In the genomic region with DNA sequence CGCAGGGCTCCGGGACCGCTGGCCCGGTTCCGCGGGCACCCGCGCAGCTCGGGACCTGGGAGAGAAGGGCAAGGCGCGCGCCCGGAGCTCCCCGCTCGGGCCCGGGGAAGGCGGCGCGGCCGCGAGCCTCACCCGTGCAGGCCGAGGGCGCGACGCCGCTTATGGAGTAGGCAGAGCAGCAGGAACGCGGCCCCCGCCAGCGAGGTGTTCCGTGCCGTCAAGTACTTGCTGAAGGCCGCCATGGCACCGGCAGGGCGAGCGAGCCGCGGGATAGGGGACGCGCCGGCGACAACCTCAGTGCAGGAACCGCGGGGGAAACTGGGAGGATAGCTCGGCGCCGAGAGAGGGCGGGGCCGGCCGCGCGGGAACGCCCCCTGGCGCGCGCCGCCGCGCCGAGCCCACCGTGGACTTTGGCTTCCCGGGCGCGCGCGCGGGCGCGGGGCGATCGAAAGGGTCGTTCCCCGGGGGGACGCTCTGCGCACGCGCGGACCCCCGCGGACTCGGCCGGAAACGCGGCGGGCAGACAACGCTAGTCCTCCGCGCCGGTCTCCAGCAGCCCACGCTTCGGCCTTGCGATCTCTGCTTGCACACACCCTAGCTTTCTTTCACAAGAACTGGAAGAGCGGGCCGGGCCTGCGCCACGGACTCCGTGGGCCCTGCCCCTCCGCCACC, we compare ENCODE assay signal across 8 mouse cellular contexts. TPM values are rescaled to one million over a fixed set of nuclear protein-coding genes. Genes with fewer than 3 reads are reported as not detected.
DNase-seq lines count a peak whose midpoint lies in the region; ATAC-seq and TF ChIP-seq lines count a peak whose summit lies in the region.

A gene (minus strand): TSS at position 426 of the 672 bp plus-strand sequence.

- peak within 1 kb of the TSS; percentile 92 for H3K4me3 ChIP-seq in cortical plate, adult 2 months (ENCODE audit: insufficient read depth, low read length)

- H3K4me1 ChIP-seq in cortical plate, adult 2 months (ENCODE audit: control insufficient read depth, insufficient read depth, low read length) = no peaks in the 10 kb centered on the region; the same call in 1 of the 2 replicates

- peak; percentile 79 for ATAC-seq in activated CD4-positive, CD25-positive, alpha-beta regulatory T cell, adult 4 months
- ATAC-seq in inflammation-experienced regulatory T-cells, adult 6 months = peak; percentile 78
- peak; percentile 68 for ATAC-seq in megakaryocyte-erythroid progenitor cell, adult 5-6 weeks (replicated peaks; ENCODE audit: low FRiP score, low TSS enrichment, poor library complexity, severe bottlenecking)

- intact Hi-C loops in left cerebral cortex, postnatal 10 days (cut with DNase I) = no loop called here

- DNase-seq in gastrocnemius, postnatal 10 days = peak; percentile 89
- peak; percentile 74 to 95 for DNase-seq in left cerebral cortex, postnatal 10 days (ENCODE audit: extremely low spot score in 1 of 2, low spot score in 2 of 2)
- DNase-seq in right cerebral cortex, postnatal 25 days = peak; percentile 87
- peak; percentile 88 to 91 for DNase-seq in urinary bladder, postnatal 4 days (ENCODE audit: low spot score in 2 of 2)

- TF ChIP-seq POLR2A in cortical plate, adult 2 months (IDR thresholded peaks at IDR 0.05; ENCODE audit: extremely low read depth, insufficient read depth, low read length) = peak; percentile 53; the same call in 1 of the 2 replicates

- TF ChIP-seq CTCF in cortical plate, adult 2 months (IDR thresholded peaks at IDR 0.05; ENCODE audit: extremely low read depth, insufficient read depth, low read length) = no peak

- peak within 1 kb of the TSS; percentile 88 for H3K27ac ChIP-seq in cortical plate, adult 2 months (ENCODE audit: insufficient read depth, low read length)

RNA-seq across cellular contexts. Expression of the gene that starts here (rescaled TPM):
- polyA plus RNA-seq in activated CD4-positive, CD25-positive, alpha-beta regulatory T cell, adult 4 months (2017; shearing (Covaris generic)) = 1 to 10 TPM; 8.6 to 9.3 TPM
- 22.6 and 23.3 TPM in 2 replicates for polyA plus RNA-seq in cortical plate, adult 2 months (2012; rRNA removed)
- total RNA-seq in gastrocnemius, postnatal 10 days (2021) = 10 to 100 TPM; 29.5 to 34.8 TPM
- polyA plus RNA-seq in inflammation-experienced regulatory T-cells, adult 6 months (2017; shearing (Covaris generic)) = 10 to 100 TPM in 2 of 3 experiments, 1 to 10 TPM in 1; 9.1 to 16.0 (median 11.7) TPM
- total RNA-seq in left cerebral cortex, postnatal 10 days (2021) = 10 to 100 TPM; 67.8 to 69.8 TPM
- 21.1 and 29.6 TPM in 2 replicates for total RNA-seq in megakaryocyte-erythroid progenitor cell, adult 5-6 weeks (2014; fragmentation: Nextera tagmentation)
- total RNA-seq in megakaryocyte-erythroid progenitor cell, adult 5-6 weeks (2017) = 47.1 and 48.0 TPM in 2 replicates

Comparison
In these comparisons a context has a peak if more than half of its experiments do, and no peak if none do; other contexts are left out.
1. Peak in every context shown above with its lines: DNase-seq, ATAC-seq, H3K4me3 ChIP-seq and H3K27ac ChIP-seq.